Mouse (Mus musculus): ENCODE data around the gene Mfn2. TPM values are rescaled to one million over a fixed set of nuclear protein-coding genes. Genes with fewer than 3 reads are reported as not detected.

Mfn2 gene
- 17.0 and 21.7 TPM in 2 replicates for polyA plus RNA-seq (2012)

- TF ChIP-seq GATA1 (IDR thresholded peaks at IDR 0.05; ENCODE audit: low read length): no peak
Measured at GRCm38 (mm10) chr4:147904313-147905089, at the start of gene Mfn2. Mfn2 (minus strand) TSS chr4:147904704.

- TF ChIP-seq GATA1 (IDR thresholded peaks at IDR 0.05; ENCODE audit: low read length): no peak
Measured at GRCm38 (mm10) chr4:147953590-147953989, 49.1 kb upstream of the Mfn2 start.

GRCm38 (mm10) chr4:147947511-147947910 lies 43.0 kb upstream of the Mfn2 start:
- TF ChIP-seq GATA1 (IDR thresholded peaks at IDR 0.05; ENCODE audit: low read length): no peak

GRCm38 (mm10) chr4:147943005-147943404 lies 38.5 kb upstream of the Mfn2 start:
- no peak for TF ChIP-seq GATA1 (IDR thresholded peaks at IDR 0.05; ENCODE audit: low read length)

GRCm38 (mm10) chr4:147941045-147942020 lies 36.8 kb upstream of the Mfn2 start:
- no peak for TF ChIP-seq GATA1 (IDR thresholded peaks at IDR 0.05; ENCODE audit: low read length)

GRCm38 (mm10) chr4:147940576-147941044 lies 36.1 kb upstream of the Mfn2 start, which contains the start of gene 2510039O18Rik:
2510039O18Rik (plus strand) TSS chr4:147940895.
- no peak for TF ChIP-seq GATA1 (IDR thresholded peaks at IDR 0.05; ENCODE audit: low read length)

GRCm38 (mm10) chr4:147940111-147940510 lies 35.6 kb upstream of the Mfn2 start:
- no peak for TF ChIP-seq GATA1 (IDR thresholded peaks at IDR 0.05; ENCODE audit: low read length)

- TF ChIP-seq GATA1 (IDR thresholded peaks at IDR 0.05; ENCODE audit: low read length): no peak
Measured at GRCm38 (mm10) chr4:147938148-147939096, 33.9 kb upstream of the Mfn2 start.

GRCm38 (mm10) chr4:147937486-147937885 lies 33.0 kb upstream of the Mfn2 start:
- TF ChIP-seq GATA1 (IDR thresholded peaks at IDR 0.05; ENCODE audit: low read length): no peak

GRCm38 (mm10) chr4:147937021-147937420 lies 32.5 kb upstream of the Mfn2 start:
- TF ChIP-seq GATA1 (IDR thresholded peaks at IDR 0.05; ENCODE audit: low read length): no peak

GRCm38 (mm10) chr4:147936331-147936954 lies 31.9 kb upstream of the Mfn2 start, which contains the start of gene Plod1:
Plod1 (minus strand) TSS chr4:147936767.
- no peak for TF ChIP-seq GATA1 (IDR thresholded peaks at IDR 0.05; ENCODE audit: low read length)

- no peak for TF ChIP-seq GATA1 (IDR thresholded peaks at IDR 0.05; ENCODE audit: low read length)
Measured at GRCm38 (mm10) chr4:147935904-147936303, 31.4 kb upstream of the Mfn2 start.

GRCm38 (mm10) chr4:147934611-147935010 lies 30.1 kb upstream of the Mfn2 start:
- TF ChIP-seq GATA1 (IDR thresholded peaks at IDR 0.05; ENCODE audit: low read length): no peak

- TF ChIP-seq GATA1 (IDR thresholded peaks at IDR 0.05; ENCODE audit: low read length): no peak
Measured at GRCm38 (mm10) chr4:147934134-147934533, 29.6 kb upstream of the Mfn2 start.
